Mouse (Mus musculus) c-Kit-positive CD71-positive TER-119-positive erythroid progenitor cells, embryonic 14.5 days (primary cell): ENCODE measurements at regions not wholly inside any gene's neighbourhood (a gene's known extent, or its start where the extent isn't known, plus 50 kb on each side); places are given as distances from the start of the nearest gene placed in this dataset.

Source experiments
- DNase-seq: peaks from one replicate; pipeline ENCODE4 v3.0.0-alpha.2; 2013; ENCODE audit warnings: low spot score

DNA sequence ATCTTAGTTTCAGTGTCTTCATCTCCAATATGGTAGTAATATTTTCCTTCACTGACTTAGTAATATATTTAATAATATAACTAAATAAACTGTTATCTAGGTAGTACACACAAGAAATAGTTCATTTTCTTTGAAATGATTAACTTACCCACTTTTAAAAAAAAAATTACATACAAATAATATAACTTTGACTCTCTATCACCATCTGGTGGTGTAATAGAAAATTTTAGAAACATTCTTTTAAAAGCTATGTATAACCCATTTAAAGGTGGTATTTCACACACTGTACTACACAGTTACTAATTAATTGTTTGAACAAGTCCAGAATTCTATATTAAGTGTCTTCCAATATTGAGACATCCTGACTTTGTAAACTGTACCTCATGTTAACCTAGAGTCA lies 53.9 kb upstream of the Olfr266 start:
- DNase-seq, result no peak

DNA sequence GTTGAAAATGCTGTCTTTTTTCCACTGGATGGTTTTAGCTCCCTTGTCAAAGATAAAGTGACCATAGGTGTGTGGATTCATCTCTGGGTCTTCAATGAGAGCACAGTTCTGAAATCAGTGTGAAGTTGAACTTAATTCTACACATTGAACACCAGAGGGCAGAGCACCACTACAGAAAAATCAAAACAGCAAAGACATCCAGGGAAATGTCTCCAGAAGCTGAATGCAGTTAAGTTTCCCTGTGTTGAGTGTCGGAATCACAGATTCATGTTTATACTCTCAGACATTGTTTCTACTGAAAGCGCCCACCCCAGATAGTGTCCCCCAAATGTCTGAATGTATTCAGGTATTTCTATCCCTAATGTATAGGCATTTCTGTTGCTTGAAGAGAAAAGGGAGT lies 77.1 kb upstream of the Olfr266 start:
- no peak for DNase-seq

DNA sequence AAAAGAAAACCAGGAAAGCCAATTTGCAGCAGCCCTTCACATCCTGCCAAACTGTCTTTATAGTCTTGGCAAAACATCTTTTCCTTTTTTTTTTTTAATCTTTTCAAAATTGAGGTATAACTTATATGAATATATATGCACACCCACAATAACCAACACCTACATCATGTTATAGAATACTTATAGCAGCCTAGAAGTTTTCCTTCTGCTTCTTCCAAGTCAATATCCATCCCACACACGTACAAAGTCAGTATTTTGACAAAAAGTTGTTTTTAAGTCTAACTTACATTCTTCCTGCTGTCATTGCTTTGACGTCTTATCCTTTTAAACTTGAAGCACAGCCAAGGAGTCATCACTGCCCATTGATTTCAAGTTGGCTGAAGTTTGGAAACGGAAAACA lies 80.6 kb upstream of the Olfr266 start:
- DNase-seq, result no peak

DNA sequence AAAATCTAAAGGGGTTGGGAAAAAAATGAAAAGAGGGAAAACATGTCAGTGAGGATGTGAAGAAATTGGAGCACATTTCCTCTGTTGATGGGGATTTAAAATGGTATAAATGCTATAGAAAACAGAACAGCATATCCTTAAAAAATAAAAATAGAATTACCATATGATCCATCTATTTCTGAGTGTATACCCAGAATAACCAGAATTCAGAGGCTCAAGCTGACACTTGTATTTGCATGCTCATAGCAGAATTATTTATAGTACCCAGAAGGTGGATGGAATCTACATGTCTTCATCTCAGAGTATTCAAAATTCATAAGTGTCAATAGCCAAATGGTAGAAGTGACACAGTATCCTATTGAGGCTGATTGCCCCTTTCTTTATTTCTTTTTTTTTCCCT lies 99.9 kb upstream of the Kcna3 start:
- no peak for DNase-seq

DNA sequence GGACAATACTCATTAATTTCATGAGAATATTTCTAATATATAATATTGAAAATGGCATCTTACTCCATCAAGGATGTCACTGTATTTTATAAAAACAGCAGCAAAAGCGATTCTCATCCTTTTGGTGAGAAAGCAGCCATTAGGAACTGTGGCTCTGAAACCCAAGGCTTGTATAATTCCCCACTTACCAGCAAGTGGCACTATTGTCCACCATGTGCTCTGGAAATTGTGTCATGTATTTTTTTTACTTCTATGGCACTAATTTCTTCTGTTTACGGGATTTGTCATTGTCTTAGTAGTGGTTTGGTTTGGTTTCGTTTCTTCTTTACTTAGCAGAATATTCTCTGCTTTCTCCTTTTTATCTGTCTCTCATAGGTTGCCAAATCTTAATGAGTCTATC lies 95.9 kb upstream of the Kcna3 start:
- no peak for DNase-seq

DNA sequence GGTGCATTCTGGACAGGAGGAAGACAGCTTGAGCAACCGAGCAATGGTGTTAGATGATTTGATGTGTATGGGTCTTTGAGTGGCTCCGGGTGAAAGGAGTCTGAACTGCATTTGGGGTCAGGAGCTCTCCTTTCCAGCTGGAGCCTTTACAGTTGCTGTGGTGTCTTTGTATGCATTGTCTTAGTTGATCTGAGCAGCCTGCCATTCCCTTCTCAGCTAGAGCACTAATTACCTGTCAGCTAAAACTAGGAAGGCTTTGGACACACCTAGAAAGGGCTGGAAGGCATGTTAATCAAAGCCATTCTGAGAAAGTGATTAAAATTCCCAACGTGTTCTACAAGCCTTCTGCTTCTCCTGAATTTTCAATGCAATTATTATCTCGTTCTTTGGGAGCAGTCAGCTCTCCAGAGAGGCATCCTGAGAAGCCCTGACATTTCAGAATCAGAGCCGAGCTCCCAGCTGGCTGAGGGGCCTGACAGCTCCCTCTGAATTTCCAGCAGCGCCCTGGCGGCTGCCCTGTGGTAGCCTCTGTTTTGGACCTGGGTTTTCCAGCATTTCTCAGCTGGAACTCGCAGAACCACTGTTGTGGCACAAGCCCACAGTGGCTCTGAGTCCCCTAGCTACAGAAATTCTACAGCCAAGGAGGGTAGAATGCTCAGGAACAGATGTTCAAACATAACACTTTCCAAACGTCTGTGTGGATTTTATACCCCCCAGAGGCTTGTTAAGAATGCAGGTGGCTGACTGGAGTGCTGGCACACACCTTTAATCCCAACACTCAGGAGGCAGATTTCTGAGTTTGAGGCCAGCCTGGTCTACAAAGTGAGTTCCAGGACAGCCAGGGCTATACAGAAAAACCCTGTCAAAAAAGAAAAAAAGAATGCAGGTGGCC lies 80.2 kb upstream of the Kcna3 start:
- DNase-seq, result no peak

DNA sequence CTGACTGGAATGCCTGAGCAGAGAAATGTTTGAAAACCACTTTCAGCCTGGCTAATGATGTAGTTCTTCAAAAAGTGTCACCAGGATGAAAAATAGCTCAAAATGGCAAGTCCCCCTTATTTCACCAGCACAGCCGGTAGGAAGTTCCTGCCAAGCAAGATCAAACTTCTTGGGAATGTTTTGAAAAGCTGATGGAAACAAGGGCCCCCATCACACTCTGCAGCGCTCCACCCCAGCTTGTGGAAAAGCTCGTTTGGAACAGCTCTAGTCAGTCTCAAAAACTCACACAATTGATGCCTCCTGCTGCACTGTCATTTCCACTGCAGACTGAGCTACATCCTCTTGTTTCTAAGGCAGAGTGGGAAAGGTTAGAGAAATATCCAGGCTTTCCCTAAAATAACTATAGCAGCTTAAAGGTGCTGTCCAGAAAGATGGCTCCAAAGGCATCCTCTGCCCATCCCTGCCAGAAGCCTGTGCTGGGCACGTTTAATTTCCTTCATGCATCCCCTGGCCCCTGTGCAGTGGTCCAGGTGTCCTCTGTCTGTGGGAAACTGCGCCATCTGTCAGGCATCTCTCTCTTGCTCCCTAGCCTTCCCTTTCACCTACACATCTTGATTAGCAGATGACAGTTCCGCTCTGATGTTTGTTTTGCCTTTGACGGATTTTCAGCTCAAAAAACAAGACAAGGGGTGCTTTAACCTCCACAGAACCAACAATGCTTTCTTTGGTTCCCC lies 78.6 kb upstream of the Kcna3 start:
- no peak for DNase-seq

DNA sequence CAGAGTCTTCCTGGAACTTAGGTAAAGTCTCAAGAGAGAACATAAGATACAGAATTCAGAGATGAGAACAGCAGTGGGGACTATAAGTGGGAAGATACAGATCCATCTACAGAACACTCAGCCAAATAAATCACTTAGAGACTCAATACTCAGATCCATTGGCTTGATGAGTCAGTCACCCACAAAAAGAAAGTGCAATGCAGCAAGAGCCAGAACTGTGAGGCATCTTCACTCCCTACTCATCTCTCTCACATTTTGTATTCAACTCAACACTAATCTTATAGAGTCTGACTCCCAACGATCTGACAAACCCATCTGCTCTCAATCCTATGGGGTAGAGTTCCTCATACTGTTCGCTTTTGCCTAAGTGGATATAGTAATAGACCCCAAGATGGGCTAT lies 77.8 kb upstream of the Kcna3 start:
- DNase-seq, result no peak

DNA sequence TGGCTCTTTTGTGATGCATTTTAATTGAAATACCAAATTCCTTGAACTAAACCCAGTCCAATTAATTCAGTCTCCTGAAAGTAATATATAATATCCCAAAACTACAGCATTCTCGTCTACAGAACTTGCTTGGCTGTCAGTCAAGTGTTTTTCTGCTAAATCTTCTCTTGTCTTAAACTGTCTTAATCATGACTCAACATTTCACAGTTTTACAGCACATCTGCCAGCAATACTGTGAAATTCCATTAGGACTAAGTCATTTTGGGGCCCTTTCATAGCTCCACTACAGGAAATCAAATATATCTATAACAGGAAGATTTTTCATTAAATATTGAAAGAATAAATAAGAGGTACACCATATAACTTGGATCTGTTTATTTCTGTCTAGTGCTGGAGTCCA lies 75.4 kb upstream of the Kcna3 start:
- no peak for DNase-seq

DNA sequence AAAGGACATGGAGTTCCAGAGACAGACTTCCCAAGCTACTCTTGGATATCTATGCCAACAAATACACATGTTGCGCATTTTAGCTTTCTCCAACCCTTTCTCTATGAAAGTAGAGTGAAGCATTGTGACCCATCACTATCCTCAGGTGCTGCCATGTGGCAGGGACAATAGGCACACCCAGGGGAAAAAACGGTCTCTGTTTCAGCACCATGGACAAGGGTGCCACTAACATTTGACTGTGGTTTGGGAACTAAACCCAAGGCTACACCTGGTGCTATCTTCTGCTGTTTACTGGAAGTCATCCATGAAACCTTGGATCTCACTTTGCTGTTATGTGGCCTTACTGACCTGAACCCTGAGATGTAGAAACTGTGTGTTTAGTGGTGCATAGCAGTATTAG lies 73.5 kb upstream of the Kcna3 start:
- DNase-seq, result peak; percentile 6

DNA sequence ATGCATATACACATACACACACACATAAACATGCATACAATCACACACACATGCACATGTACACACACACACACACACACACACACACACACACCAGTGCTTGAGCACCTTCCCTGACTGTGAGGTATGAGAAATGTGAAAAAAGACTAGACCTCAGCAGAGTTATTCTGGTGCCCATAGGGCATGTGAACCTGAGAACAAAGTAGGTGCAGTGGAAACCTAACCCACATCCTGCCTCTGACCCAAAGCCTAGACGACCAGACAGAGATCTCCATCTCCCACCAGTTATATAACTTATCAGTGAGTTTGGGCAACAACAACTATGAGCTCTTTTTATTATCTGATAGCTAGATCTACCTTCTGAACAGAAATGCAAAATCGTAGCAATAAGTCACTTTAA lies 69.8 kb upstream of the Kcna3 start:
- DNase-seq, result no peak

DNA sequence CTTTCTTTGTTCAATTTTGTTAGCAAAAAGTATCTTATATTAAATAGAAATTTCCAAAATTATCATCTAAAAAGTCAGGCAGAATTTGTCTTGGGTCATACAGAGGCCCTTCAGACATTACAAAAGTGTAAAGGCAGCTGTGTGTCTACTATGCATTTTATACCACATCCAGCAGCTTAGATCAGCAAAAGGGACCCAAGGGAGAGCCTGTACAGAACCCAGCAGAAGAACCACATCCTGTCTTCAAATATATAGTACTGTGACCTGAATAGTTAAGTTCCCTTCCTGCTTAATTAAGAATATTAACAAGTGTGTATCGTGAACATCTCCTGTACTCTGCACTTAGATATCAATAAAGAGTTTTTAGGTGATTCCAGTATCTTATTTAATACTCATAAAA lies 68.5 kb upstream of the Kcna3 start:
- DNase-seq, result no peak

DNA sequence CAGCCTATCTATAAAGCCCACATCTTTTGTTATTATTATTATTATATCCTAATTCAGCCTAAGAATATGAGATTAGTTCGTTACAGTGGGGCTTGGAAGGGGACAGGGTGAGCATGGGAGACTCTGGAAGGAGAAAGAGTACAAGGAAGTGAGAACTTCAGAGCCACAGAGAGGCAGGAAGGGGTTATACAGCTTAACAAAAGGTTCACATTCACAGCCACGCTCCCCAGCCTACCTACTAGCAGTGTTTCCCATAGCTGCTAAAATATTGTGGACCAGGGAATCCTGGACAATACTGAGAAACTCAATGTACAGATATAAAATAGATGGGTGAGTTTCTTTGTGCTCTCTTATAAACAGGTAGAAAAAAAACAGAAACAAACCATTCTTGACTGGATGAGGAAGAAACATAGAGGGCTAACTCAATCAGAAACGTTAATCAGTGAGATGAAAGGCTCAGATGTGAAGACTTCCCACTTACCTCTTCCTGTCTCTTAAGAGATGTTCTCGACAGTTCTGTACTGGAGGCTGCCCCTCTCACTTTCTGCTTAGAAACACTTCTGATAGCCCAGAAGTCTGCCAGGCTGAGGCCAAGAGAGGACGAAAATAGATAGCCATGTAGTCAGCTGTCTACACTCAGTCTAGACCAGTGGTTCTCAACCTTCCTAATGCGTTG lies 61.7 kb upstream of the Kcna3 start:
- no peak for DNase-seq

DNA sequence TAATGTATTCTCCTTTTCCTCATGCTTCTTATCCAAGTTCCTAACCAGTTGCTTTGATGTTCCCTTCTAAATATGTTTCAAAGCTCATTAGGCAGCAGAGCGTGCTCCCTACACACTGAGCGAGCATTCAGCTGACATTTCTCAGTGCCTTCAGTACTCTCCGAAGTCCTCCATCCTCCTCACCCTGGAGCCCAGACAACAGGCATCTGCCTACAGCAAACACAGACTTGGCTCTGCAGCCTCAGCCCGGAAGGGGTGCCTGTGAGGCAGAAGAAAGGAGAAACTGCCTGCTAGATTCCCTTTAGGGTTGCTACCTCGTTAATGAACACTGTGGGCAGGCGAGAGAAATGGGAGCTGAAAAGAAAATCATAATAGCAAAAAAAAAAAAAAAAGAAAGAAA lies 57.2 kb upstream of the Kcna3 start:
- no peak for DNase-seq

DNA sequence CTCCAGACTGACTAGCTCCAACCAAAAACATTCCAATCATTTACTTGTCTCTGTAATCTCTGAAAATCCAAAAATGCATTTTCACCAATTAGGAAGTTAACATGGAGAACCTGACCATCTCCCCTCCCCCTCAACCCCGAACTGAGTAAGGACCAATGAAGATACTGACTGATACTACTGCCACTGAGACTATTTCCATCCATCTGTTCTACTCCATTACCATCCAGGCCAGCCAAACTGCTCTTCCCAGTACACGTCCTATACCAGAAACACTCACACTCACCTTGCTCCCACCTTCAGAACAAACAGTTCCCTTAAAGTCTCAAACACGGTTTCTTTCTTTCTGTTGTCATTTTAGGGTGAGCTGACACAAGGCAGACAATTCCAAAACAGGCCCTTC lies 55.1 kb upstream of the Kcna3 start:
- no peak for DNase-seq

DNA sequence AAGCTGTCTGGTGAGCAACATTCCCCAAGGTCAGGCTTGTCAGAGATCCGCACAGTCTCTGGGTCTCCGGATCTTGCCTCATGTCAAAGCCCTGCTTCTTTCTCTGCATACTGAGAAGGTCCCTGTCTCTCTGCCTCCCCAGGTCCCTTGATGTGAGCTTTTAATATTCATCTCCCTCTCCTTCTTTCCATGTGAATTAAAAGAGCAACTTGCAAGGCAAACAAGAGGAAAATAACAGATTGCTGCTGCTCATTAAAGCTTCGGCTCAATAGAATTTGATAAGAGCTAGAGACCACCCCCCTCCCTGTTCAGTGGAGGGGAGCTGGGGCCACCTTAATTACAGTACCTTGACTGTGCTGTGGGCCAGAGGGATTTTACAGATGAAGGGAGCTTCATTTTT lies 54.6 kb upstream of the Kcna3 start:
- no peak for DNase-seq

DNA sequence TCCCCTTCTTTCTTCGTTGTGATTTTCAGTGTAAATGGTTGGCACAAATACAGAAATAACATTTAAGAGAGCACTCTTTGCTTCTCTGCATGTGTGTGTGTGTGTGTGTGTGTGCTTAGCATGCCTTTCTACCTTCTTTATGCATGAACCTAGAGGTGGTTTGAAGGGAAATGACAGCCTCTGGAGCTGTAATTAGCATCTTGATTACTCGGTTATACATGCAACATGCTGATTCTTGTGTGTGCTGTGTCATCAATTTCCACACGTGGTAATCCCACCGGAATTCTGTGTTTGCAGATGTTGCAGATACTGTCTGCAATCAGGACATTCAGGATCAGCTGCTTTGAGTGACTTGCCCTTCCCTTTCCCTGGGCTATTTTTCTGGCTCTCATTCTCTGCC lies 51.7 kb upstream of the Kcna3 start:
- DNase-seq, result no peak
